Mouse (Mus musculus) T-helper 17 cell (primary cell): Measurements from ENCODE around the gene Cdk9.

Source experiments
- in situ Hi-C, 2 experiments: fragments of 300-600 bp; cut with MboI, MseI; formaldehyde crosslinking; loops; 1 replicate in 1 of 2; 2 replicates in 1 of 2; pipeline ENCODE4 v1.15.1; 2025; ENCODE audit warnings: high pct_unique_total_duplicates in 2 of 2

Cdk9 gene

DNA sequence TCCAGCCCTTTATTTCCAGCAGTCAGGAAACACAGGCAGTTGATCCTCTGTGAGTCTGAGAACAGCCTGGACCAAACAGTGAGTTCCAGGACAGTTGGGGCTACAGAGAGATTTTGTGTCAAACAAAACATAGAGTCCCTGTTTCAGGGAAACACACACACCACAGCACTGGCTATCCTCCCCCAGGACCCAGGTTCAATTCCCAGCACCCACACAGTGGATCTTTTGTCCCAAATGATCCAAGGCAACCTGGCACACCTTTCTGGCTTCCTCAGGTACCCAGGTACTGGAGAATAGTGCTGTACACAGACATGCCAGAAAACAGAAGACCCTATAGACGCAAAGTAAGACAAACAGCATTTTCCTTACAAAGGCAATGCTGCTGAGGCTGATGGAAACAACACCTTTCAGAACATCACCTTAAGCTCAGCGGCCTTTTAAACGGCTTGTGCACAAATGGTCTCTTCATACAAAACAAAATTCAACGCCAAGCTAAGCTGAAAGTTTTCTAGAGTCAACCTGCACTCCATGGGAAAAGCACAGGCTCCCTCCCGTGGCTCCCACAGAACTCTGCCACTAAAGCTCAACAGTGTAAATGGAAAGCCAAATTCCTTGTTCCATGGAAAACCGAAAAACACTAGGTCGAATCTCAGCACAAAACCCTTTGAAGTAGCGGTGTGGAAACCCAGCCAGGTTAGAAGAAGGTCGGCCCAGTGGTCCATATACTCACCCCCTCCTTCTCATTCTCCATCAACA is 1.4 kb downstream of the Cdk9 start:
- in situ Hi-C loops, result loop anchor here (5.0 to 10.0 kb wide), 3 partner anchors 36 to 887 kb away; partner anchors contain the start of gene Tor2a (in 1 of the 2)

DNA sequence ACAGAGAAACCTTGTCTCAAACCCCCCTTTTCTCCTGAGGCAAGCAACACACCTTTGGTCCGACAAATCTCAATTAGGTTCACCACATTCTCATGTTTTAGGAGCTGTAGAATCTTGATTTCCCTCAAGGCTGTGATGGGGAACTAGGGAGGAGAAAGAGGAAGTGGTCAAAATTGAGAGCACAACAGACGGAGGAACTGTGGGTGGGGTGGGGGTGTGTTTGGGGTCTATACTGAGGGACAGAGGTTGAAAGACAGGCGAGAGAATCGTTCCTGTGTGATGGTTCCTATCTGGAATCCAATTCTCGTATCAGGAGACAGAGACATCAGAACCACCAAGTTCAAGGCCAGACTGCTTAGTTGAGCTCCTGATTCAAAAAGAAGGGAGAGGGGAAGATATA is 2.5 kb downstream of the Cdk9 start:
- in situ Hi-C loops, result loop anchor here (5.0 to 10.0 kb wide), 3 partner anchors 37 to 886 kb away; partner anchors contain the start of gene Tor2a (in 1 of the 2)

DNA sequence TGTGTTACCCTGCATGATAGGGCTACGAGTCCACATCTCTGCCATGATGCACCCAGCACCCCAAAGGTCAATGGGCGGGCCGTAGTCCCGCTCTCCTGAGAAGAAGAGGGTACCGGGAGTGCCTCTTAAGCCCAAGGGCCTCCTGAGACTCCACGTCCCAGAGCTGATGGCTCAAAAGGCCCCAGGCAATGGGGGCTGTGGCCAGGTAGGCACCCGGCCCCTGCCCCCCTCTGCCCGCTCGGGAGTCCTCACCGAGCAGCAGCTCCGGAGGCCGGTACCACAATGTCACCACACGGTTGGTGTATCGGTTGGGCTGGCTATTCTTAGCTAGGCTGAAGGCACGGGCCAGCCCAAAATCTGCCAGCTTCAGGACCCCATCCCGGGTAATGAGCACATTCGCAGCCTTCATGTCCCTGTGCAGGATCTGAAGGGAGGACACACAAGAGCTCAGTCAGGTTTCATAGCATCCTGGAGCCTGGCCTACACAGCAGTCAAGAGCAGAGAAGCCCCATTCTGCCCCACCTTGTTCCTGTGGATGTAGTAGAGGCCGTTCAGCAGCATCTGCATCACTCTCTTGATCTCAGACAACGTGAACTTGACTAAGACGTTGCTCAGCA is 3.2 kb downstream of the Cdk9 start:
- in situ Hi-C loops, result loop anchor here (5.0 to 10.0 kb wide), 3 partner anchors 38 to 885 kb away; partner anchors contain the start of gene Tor2a (in 1 of the 2)

DNA sequence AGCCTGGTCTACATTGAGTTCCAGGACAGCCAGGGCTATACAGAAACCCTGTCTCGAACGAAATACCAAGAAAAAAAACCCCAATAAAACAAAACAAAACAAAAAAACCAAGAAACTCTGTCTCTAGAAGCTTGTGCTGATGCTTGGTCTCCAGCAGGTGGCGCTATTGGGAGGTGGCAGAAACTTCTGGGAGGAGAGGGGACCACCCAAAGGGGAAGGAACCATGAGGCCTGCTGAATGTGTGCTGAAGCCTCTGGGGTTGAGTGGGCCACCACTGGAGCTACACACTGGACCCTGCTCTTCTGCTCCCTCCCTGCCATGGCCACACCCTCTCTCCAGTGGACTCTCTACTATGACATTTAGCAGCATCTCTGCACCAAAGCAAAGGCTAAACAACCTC is 4.2 kb downstream of the Cdk9 start:
- in situ Hi-C loops, result no loop called here

DNA sequence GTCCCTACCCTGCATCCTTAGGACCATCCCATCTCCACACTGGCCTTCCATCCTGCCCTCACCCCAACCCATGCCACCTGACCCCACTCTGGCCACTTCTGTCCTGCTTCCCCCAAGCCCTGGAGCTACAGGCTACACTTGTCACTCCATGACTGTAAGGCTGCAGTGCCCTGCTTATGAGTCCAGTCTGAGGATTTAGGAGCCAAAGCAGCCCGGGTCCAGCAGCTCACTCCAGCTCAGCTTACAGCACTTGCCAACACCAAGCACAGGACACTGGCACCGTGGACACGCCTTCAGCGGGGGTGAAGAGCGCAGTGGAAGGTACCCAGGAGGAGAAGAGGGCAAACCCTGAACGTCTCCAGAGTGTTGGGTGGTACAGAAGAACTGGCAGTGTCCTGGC is 5.9 kb downstream of the Cdk9 start:
- in situ Hi-C loops, result no loop called here

DNA sequence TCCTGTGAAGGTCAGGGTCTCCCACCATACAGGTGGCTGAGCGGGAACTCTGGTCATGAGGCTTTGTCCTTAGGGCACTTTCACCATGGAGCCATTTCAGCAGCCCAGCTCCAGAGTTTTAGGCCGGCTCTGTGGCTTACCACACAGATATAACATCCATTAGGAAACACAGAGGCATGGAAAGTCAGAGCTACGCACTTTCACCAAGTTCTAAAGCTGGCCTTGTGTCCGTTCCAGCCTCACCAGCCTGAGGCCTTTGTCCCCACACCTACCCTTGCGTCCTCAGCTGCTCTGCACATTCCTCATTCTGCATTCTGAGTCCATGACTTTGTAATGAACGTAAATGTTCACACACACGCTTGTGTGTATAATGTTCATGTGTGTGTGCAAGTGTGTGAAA is 7.9 kb downstream of the Cdk9 start:
- in situ Hi-C loops, result no loop called here

DNA sequence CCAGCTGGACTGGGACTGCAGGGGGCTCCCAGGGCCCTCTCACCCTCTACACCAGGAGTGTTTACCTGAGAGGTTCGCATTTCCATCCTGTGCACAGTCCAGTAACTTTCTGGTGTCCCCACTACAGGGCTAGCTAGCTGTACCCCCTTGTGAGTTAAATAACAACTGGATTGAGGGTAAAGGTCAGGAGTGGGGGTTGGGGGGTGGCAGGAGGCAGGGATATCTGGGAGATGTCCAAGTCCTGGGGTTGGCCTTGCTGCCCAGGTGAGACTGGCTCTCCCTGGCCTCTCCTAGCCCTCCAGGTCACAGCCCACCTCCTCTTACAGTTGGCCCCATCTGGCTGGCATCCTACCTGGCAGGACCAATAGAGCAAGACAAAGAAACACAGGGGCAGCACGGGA is 8.9 kb downstream of the Cdk9 start, which contains the start of gene Fpgs:
TSS of gene Fpgs (minus strand) at position 125 of the 401 bp plus-strand sequence.
- in situ Hi-C loops, result no loop called here

DNA sequence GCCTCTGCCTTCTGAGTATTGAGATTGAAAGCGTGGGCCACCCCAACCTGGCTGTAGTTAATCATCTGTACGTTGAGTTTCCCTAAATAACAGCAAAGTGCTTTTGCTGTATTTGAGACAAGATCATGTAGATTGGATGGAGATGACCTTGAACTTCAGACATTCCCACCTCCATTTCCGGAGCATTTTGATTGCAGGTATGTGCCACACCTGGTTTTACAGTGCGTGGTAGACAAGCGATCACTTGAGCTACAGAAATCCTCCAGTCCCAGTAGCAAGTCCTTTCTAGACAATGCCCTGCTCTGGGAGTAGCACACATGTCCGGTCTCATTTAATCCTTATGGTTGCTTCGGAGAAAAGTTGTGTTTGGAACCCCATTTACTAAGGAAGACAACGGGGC is 9.8 kb downstream of the Cdk9 start:
- in situ Hi-C loops, result no loop called here

DNA sequence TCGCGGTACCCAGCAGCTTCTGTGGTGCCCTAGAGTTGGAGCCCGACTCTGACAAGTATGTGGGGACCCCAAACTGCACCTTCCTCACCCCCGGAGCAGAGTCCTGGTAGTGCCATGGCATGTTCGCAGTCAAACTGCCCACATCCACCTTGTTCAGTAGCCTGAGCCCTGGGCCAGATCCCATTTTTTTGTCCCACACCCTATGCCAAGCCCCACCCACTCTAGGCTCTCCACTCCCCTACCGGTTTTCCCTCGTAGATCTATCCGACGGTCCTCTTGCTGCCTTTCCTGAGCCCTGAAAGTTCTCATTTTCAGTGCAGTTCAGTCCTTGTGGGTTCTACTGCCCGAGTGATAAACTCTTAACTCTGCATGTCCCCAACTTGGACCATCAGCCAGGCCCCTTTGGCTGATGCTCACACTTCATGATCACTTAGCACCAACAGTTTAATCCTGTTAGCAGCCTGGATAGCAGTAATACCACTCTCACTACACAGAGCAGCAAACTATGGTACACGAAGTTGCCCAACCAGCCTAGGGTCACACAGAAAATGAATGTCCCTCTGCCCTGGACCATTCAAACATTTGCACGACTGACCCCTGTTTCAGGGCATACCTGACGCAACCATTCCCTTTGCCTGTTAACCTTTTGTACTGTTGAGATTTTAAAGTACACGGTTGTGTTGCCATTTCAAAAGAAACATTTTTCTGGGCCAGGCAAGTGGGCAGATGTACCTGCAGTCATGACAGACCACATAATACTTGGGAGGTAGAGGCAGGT is 11.7 kb downstream of the Cdk9 start:
- in situ Hi-C loops, result no loop called here

DNA sequence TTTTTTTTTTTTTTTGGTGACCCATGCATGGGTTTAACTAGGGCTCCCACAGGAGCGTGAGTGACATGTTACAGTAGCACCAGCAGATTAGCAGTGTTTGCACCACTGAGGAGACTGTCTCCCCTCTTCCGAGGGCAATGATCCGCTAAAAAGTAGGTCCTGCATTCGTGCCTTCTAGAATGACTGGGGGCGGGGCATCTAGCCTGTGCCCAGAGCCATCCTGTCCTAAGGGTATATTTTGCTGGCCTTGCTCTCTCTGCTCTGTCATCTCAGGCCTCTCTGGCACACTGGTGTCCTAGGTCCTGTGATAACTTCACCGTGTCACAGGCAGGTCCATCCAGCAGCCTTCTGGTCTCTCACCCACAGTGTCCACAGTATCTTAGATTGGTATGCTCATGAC is 13.2 kb downstream of the Cdk9 start:
- in situ Hi-C loops, result loop anchor here in 1 of 2 experiments (10.0 kb wide), 1 partner anchor 295 kb away; no protein-coding TSS in a partner anchor

DNA sequence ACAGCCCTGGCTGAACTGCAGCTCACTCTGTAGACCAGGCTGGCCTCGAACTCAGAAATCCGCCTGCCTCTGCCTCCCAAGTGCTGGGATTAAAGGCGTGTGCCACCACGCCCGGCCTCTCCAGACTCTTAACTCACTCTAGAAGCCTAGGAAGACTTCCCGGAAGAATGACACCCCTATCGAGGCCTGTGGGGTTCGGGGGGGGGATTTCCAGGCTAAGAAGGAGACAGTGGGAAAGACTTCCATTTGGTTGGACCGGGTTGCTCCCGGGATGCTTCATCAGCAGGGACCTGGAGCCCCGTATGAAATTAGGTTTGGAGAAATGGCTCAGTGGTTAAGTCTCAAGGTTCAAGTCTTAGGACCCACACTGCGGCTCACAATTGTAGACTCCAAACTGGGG is 18.2 kb downstream of the Cdk9 start:
- in situ Hi-C loops, result loop anchor here in 1 of 2 experiments (10.0 kb wide), 1 partner anchor 290 kb away; no protein-coding TSS in a partner anchor

DNA sequence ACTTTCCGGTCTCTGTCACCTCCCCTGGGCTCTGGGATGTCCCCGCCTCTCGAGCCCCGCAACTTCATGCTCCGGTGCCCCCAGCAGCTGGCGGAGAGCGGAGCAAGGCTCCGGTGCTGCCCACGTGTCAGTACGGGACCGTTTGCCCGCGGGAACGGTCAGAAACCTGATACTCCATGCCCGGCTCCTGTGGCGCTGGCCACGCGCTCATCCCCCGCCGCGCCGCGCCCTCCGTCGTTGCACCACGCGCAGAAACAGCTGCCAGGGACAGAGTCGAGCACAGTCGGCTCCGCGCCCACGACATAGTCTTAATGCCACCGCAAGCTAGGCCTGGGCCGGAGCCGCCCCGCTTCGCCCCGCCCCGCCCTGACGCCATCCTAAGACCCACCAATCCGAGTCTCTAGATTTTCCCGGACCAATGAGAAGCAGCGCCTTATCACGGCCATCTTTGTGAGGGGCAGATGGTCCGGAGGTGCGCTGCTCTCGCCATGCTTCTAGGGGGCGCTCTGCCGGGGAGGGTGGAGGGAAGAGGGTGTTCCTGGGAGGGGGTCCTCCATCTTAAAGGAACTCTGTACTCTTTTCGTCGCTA is 19.0 kb downstream of the Cdk9 start:
- in situ Hi-C loops, result loop anchor here in 1 of 2 experiments (10.0 kb wide), 1 partner anchor 289 kb away; no protein-coding TSS in a partner anchor

DNA sequence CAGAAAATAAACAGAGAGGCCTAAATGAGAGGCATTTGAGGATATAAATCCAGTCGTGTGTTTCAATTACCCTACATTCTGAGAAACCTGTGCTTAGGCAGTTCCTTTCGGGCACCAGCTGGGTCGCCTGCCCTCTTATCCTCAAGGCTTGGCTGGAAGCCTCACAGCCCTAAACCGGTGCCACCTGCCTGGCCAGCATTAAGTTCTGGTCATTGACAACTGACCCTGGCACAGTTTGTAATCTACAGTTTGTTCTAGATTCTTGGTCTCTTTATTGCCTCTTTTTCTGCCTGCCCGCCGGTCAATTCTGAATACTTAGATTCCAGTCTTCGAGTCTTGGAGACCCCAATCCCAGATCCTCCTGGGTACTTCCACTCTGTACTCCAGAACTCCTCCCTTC is 19.6 kb downstream of the Cdk9 start:
- in situ Hi-C loops, result loop anchor here in 1 of 2 experiments (10.0 kb wide), 1 partner anchor 288 kb away; no protein-coding TSS in a partner anchor

DNA sequence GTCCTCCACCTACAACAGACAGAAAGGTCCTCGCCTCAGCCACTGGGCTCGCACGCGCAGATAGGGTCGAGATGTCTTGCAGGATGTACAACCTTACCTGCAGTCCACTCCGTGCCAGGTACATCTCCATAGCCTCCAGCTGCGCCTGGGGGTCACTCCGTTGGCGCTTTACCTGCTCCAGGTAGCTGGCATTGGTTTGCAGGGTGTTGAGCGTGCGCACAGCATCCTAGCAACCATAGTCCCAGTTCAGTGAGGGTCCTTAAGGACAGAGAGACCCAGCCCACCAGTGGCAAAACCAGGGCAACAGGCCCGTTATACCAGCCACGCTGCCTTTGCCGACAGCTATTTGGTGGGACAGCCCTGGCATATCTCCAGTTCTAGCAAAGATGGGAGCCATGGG is 20.4 kb downstream of the Cdk9 start:
- in situ Hi-C loops, result loop anchor here in 1 of 2 experiments (10.0 kb wide), 1 partner anchor 288 kb away; no protein-coding TSS in a partner anchor

DNA sequence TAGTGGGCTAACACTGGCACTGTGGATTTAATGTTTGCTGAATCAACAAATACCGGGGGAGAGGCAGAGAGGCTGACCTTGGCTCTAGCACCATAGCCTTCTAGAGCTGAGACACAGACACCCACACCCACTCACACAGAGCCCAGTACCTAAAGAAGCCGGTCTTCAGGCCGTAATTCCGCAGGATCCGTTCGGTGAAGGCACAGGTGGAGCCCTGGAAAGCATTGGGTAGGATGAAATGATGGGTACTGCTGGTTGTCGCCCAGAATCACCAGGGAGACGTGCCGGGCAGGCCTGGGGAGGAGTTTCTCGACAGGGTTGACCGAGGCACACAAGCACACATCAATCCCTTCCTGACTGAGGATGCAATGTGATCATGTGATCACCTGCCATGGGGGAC is 21.8 kb downstream of the Cdk9 start:
- in situ Hi-C loops, result loop anchor here in 1 of 2 experiments (10.0 kb wide), 1 partner anchor 286 kb away; no protein-coding TSS in a partner anchor

DNA sequence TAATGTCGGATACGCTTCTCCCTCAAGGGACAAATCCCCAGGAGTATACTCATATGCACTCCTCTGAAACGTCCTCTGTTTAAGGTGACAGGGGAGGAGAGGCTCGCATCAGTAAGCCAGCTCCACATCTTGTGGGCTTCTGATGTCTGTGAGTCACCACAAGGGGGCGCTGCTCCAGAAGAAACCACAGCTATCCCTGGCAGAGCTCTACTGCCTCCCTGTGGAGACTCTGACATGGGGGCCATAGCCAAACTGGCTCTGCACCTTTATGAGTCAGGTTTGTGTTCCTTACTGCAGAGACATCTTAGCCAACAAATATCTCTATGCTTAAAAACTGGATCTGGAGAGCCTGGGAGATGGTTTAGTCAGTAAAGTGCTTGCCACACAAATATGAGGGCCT is 23.5 kb downstream of the Cdk9 start:
- in situ Hi-C loops, result loop anchor here (5.0 kb wide), 1 partner anchor 57 kb away; no protein-coding TSS in a partner anchor

DNA sequence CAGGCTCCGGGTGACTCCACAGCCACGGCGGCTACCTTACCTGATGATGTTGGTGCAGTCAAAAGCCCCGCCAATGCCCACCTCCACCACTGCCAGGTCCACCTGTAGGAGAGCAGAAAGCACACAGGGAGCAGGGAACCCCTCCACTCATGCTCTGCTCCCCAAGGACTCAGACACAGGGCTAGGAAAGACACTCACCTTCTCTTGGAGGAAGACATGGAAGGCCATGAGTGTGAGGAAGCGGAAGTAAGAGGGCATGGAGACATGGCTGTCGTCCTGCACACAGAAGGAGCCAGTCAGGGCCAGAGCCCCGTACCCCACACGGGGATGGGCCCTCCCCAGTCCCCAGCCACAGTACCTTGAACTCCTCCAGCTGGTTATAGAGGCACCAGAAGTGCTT is 25.3 kb downstream of the Cdk9 start:
- in situ Hi-C loops, result loop anchor here (5.0 kb wide), 1 partner anchor 55 kb away; no protein-coding TSS in a partner anchor

DNA sequence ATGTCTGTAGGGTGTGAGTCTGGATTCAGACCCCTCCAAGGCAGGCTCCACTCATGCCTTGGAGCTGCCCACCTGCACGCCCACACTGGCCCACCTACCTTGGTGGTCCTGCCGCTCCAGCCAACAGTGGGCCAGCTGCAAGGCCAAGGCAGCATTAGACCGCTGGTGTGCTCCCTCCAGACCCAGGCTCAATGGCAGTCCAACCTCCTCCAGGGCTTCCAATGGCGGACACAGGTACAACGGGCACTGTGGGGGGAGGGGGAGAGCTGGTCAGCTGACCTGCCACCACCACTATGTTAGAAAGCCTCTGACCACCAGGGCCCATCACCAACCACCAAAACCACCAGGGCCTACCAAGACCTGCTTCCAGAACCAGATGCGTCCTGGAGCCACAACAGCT is 26.2 kb downstream of the Cdk9 start:
- in situ Hi-C loops, result loop anchor here (5.0 kb wide), 1 partner anchor 54 kb away; no protein-coding TSS in a partner anchor

DNA sequence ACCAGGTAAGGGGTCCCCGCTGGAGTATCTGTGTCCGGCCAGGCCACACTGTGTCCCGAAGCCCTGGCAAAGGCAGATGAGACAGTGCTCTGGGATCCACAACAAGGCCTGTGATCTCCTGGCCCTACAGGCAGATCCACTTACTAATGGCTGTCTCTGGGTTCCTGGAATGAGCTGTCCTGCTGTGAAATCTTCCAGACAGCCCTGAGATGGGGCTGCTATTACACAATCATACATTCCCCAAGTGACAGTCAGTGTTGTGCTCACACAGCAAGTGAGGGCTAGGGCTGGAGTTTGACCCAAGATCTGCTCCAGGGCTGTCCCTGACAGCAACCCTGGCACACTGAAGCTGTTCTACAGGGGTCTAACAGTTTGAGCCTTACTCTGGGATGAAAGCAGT is 27.1 kb downstream of the Cdk9 start:
- in situ Hi-C loops, result loop anchor here (5.0 kb wide), 1 partner anchor 54 kb away; no protein-coding TSS in a partner anchor

DNA sequence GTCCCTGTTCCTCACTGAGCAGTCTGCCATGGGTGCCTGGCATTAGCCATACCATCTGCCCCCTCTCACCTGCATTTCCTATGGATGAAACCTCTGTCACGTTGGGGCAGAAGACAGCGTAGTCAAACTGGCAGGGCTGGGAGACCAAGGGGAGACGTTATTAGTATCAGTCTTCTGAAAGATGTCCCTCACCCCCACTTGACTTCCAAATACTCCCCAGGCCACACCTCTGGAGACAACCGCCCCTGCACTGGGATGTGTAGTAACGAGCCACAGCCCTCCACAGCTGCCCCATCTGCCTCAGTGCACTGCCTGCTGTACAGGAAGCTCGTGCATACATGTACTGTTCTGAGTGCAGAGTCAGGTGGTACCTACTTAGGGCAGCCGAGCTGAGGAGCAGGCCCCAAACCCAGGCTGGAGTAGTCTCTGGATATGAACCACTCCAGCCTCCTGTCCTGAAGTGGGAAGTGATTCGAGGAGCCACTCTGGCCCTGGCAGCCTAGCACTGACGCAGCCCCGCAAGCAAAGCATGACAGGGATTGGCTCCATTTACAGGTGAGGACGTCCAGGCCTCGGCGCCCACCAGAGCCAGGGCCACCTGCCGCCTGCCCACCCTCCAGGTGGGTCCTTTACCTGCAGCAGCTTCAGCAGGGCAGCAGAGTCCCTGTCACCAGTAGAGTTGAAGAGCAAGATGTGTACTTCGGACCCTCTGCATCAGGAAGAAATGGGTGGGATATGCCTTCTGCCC is 28.0 kb downstream of the Cdk9 start:
- in situ Hi-C loops, result loop anchor here (5.0 kb wide), 1 partner anchor 53 kb away; no protein-coding TSS in a partner anchor
